Mouse (Mus musculus): Measurements from ENCODE around the gene Olfr739. TPM values are rescaled to one million over a fixed set of nuclear protein-coding genes. Genes with fewer than 3 reads are reported as not detected.

The Olfr739 gene
- not detected for polyA plus RNA-seq (2014; fragmentation: Illumina TruSeq; extraction: RNeasy Lipid Tissue Mini Kit (QIAGEN cat#74804))

GRCm38 (mm10) chr14:50418326-50418725 lies at the start of gene Olfr739:
Gene Olfr739, plus strand, starts transcription at chr14:50418626.

GRCm38 (mm10) chr14:50380863-50381262 lies 37.6 kb upstream of the Olfr739 start, which contains the start of gene Olfr736:
Gene Olfr736, plus strand, starts transcription at chr14:50381163.

GRCm38 (mm10) chr14:50407268-50407667 lies 11.2 kb upstream of the Olfr739 start, which contains the start of gene Olfr738:
Gene Olfr738, plus strand, starts transcription at chr14:50407568.

GRCm38 (mm10) chr14:50445245-50445644 lies 26.8 kb downstream of the Olfr739 start, which contains the start of gene Olfr740:
Gene Olfr740, plus strand, starts transcription at chr14:50445545.

GRCm38 (mm10) chr14:50472438-50472837 lies 54.0 kb downstream of the Olfr739 start, which contains the start of gene Olfr741:
Gene Olfr741, plus strand, starts transcription at chr14:50472738.

Other genes with a start within 250 kb of the Olfr739 start
- not detected for gene Olfr730, start 230.4 kb upstream of the Olfr739 start, polyA plus RNA-seq (2014; fragmentation: Illumina TruSeq; extraction: RNeasy Lipid Tissue Mini Kit (QIAGEN cat#74804))
- gene Olfr731, start 176.8 kb upstream of the Olfr739 start, polyA plus RNA-seq (2014; fragmentation: Illumina TruSeq; extraction: RNeasy Lipid Tissue Mini Kit (QIAGEN cat#74804)), result not detected
- not detected for gene Olfr732, start 134.4 kb upstream of the Olfr739 start, polyA plus RNA-seq (2014; fragmentation: Illumina TruSeq; extraction: RNeasy Lipid Tissue Mini Kit (QIAGEN cat#74804))
- gene Olfr733, start 117.1 kb upstream of the Olfr739 start, polyA plus RNA-seq (2014; fragmentation: Illumina TruSeq; extraction: RNeasy Lipid Tissue Mini Kit (QIAGEN cat#74804)), result not detected
- not detected for gene Olfr734, start 91.9 kb upstream of the Olfr739 start, polyA plus RNA-seq (2014; fragmentation: Illumina TruSeq; extraction: RNeasy Lipid Tissue Mini Kit (QIAGEN cat#74804))
- gene Olfr735, start 69.8 kb upstream of the Olfr739 start, polyA plus RNA-seq (2014; fragmentation: Illumina TruSeq; extraction: RNeasy Lipid Tissue Mini Kit (QIAGEN cat#74804)), result not detected
- gene Tlr11, start 60.7 kb upstream of the Olfr739 start, polyA plus RNA-seq (2014; fragmentation: Illumina TruSeq; extraction: RNeasy Lipid Tissue Mini Kit (QIAGEN cat#74804)), result 0.71 TPM
- not detected for gene Olfr736, start 37.5 kb upstream of the Olfr739 start, polyA plus RNA-seq (2014; fragmentation: Illumina TruSeq; extraction: RNeasy Lipid Tissue Mini Kit (QIAGEN cat#74804))
- gene Olfr738, start 11.1 kb upstream of the Olfr739 start, polyA plus RNA-seq (2014; fragmentation: Illumina TruSeq; extraction: RNeasy Lipid Tissue Mini Kit (QIAGEN cat#74804)), result not detected
- gene Olfr740, start 26.9 kb downstream of the Olfr739 start, polyA plus RNA-seq (2014; fragmentation: Illumina TruSeq; extraction: RNeasy Lipid Tissue Mini Kit (QIAGEN cat#74804)), result not detected
- not detected for gene Olfr741, start 54.1 kb downstream of the Olfr739 start, polyA plus RNA-seq (2014; fragmentation: Illumina TruSeq; extraction: RNeasy Lipid Tissue Mini Kit (QIAGEN cat#74804))
- gene Olfr742, start 85.0 kb downstream of the Olfr739 start, polyA plus RNA-seq (2014; fragmentation: Illumina TruSeq; extraction: RNeasy Lipid Tissue Mini Kit (QIAGEN cat#74804)), result not detected
- gene Olfr743, start 103.2 kb downstream of the Olfr739 start, polyA plus RNA-seq (2014; fragmentation: Illumina TruSeq; extraction: RNeasy Lipid Tissue Mini Kit (QIAGEN cat#74804)), result not detected
- gene Olfr744, start 196.3 kb downstream of the Olfr739 start, polyA plus RNA-seq (2014; fragmentation: Illumina TruSeq; extraction: RNeasy Lipid Tissue Mini Kit (QIAGEN cat#74804)), result not detected
- not detected for gene Olfr745, start 220.8 kb downstream of the Olfr739 start, polyA plus RNA-seq (2014; fragmentation: Illumina TruSeq; extraction: RNeasy Lipid Tissue Mini Kit (QIAGEN cat#74804))
- not detected for gene Olfr746, start 228.5 kb downstream of the Olfr739 start, polyA plus RNA-seq (2014; fragmentation: Illumina TruSeq; extraction: RNeasy Lipid Tissue Mini Kit (QIAGEN cat#74804))